Mouse (Mus musculus): Measurements from ENCODE around the gene Zfp592. TPM values are rescaled to one million over a fixed set of nuclear protein-coding genes. Genes with fewer than 3 reads are reported as not detected.

Zfp592 gene
- polyA plus RNA-seq, 1 experiment from 2014 or later, result 8.9 TPM

DNA sequence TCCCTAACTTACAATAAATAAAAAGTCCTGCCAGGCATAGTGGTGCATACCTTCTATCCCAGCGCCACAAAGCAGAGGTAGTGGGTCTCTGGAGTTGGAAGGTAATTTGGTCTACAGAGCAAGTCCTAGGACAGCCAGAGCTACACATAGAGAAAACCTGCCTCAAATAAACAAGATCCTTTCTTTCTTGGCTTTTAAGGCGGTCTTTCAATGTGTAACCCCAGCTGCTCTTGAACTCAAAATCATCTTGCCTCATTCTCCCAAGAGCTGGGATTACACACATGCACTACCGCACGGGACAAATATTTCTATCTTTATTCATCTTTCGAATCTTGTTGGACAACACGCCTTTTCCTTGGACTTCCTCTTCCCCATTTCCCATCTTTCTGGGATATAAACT is 1.4 kb upstream of the Zfp592 start:
- Histone ChIP-seq H3K4me2 (ENCODE audit: low read depth, low read length) (peak overlapping the region; percentile 85), H3K4me3 (ENCODE audit: low read depth, low read length) (peak overlapping the region; percentile 74), H3K36me3 (ENCODE audit: control insufficient read depth, insufficient read depth, low read length) (no peaks in the 10 kb centered on the region), H3K27me3 (ENCODE audit: control insufficient read depth, insufficient read depth, low read length) (no peaks in the 10 kb centered on the region), H3K27ac (ENCODE audit: low read depth, low read length) (peak overlapping the region; percentile 94; the same call in 1 of the 2 replicates), H3K9me3 (ENCODE audit: control insufficient read depth, low read length) (no peaks in the 10 kb centered on the region), H3K4me1 (ENCODE audit: control insufficient read depth, insufficient read depth, low read length) (peaks cover 30% of the 10 kb centered on the region), H3K9ac (replicated peaks; ENCODE audit: low read depth, low read length) (peak overlapping the region; percentile 97; the same call in 1 of the 2 replicates)
- no peak for ATAC-seq (ENCODE audit: low read depth)
- 83% methylated on average over 6 of the region's 6 CpGs for whole genome bisulfite sequencing

DNA sequence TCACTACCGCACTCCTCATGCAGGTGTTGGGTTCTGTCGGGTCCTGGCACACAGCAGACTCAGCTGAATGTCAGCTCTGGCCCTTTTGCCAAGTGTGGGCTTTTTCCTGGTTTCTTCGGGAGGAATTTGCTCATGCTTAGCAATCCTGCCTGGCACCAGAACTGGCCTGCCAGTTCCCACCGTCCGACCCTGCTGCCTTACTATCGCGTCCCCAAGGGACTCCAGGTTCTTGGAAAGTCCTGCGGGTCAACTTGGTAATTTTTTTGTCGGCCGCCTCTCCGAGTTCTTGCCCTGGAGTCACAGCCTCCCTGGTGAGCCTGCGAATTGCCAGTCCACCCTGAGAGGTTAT is 876 bp upstream of the Zfp592 start:
- 3% methylated on average over 12 of the region's 12 CpGs for WGBS

DNA sequence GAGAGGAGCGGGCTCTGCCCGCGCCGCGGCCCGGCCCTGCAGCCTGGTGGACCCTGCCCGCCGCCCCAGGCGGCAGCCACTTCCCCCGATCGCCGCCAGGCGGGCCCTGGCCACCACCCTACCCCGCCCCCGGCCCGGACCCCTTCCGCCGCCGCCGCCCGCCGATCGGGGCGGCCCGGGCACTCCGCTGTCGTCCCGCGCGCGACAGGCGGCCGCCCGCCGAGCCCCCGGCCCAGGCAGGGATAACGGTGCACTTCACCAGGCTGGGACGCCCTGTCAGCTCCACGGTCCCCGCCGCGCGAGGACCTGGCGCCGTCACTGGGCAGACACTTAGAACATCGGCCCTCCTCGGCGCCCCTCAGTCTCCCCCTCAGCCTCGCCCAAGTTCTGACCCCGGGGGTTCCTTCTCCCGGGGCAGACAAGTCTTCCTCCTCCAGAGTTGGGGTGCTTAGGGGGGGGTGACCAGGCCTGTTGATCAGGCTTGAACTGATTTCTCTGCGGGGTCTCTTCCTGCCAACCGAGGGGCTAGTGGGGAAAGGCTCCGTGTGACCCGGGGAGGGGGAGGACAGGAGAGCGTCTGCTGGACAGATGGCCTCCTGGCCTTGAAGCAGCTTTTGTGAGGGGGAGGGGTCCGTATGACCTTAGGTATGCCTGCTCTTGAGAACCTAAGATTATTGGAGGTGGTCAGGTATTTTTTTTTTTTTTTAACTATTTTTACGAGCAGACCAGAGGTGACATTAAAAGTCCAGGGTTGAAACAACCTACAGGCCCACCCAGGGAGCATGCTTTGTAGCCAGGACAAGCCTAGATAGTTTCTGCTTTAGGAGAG is 567 bp downstream of the Zfp592 start:
- under 1% methylated on average over 40 of the region's 58 CpGs for WGBS
- Histone ChIP-seq H3K4me2 (ENCODE audit: low read depth, low read length) (peak overlapping the region; percentile 71), H3K27ac (ENCODE audit: low read depth, low read length) (peak overlapping the region; percentile 94), H3K9me3 (ENCODE audit: control insufficient read depth, low read length) (no peaks in the 10 kb centered on the region), H3K9ac (replicated peaks; ENCODE audit: low read depth, low read length) (peak overlapping the region; percentile 97), H3K27me3 (ENCODE audit: control insufficient read depth, insufficient read depth, low read length) (no peaks in the 10 kb centered on the region), H3K36me3 (ENCODE audit: control insufficient read depth, insufficient read depth, low read length) (no peaks in the 10 kb centered on the region), H3K4me3 (ENCODE audit: low read depth, low read length) (peak overlapping the region; percentile 74), H3K4me1 (ENCODE audit: control insufficient read depth, insufficient read depth, low read length) (peaks cover 30% of the 10 kb centered on the region)
- ATAC-seq (ENCODE audit: low read depth), result peak; percentile 86

More for the DNA sequence above, 876 bp upstream of the Zfp592 start:
- Histone ChIP-seq H3K4me1 (ENCODE audit: control insufficient read depth, insufficient read depth, low read length) (peaks cover 30% of the 10 kb centered on the region), H3K9me3 (ENCODE audit: control insufficient read depth, low read length) (no peaks in the 10 kb centered on the region), H3K27me3 (ENCODE audit: control insufficient read depth, insufficient read depth, low read length) (no peaks in the 10 kb centered on the region), H3K4me2 (ENCODE audit: low read depth, low read length) (peak overlapping the region; percentile 85), H3K9ac (replicated peaks; ENCODE audit: low read depth, low read length) (peak overlapping the region; percentile 97), H3K36me3 (ENCODE audit: control insufficient read depth, insufficient read depth, low read length) (no peaks in the 10 kb centered on the region), H3K27ac (ENCODE audit: low read depth, low read length) (peak overlapping the region; percentile 94), H3K4me3 (ENCODE audit: low read depth, low read length) (peak overlapping the region; percentile 74)
- peak; percentile 0; the same call in 1 of the 2 replicates for ATAC-seq (ENCODE audit: low read depth)

DNA sequence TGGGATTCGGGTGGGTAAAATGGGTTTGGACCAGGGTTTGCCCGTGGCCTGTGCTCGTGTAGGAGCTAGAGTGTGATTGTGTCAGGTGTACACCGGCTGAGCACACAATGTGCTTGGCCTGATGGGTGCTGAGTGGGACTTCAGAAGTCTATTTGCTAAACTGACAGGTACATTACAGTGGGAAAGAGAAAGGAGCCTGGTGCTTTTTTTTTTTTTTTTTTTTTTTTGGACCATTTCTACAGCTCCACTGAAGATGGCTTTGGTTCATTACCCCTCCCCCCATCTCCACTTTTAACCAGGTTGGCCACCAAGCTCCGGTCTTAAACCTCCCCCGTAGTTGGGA is 1.2 kb downstream of the Zfp592 start:
- 29% methylated on average over 6 of the region's 6 CpGs for WGBS
- H3K4me2 ChIP-seq (ENCODE audit: low read depth, low read length), result peak overlapping the region; percentile 71
- H3K4me1 ChIP-seq (ENCODE audit: control insufficient read depth, insufficient read depth, low read length), result peaks cover 30% of the 10 kb centered on the region
- no peaks in the 10 kb centered on the region for H3K27me3 ChIP-seq (ENCODE audit: control insufficient read depth, insufficient read depth, low read length)
- no peaks in the 10 kb centered on the region for H3K36me3 ChIP-seq (ENCODE audit: control insufficient read depth, insufficient read depth, low read length)
- H3K4me3 ChIP-seq (ENCODE audit: low read depth, low read length), result peak overlapping the region; percentile 74
- peak overlapping the region; percentile 97 for H3K9ac ChIP-seq (replicated peaks; ENCODE audit: low read depth, low read length)
- H3K27ac ChIP-seq (ENCODE audit: low read depth, low read length), result no peak overlapping the region
- H3K9me3 ChIP-seq (ENCODE audit: control insufficient read depth, low read length), result no peaks in the 10 kb centered on the region
- ATAC-seq (ENCODE audit: low read depth), result no peak

DNA sequence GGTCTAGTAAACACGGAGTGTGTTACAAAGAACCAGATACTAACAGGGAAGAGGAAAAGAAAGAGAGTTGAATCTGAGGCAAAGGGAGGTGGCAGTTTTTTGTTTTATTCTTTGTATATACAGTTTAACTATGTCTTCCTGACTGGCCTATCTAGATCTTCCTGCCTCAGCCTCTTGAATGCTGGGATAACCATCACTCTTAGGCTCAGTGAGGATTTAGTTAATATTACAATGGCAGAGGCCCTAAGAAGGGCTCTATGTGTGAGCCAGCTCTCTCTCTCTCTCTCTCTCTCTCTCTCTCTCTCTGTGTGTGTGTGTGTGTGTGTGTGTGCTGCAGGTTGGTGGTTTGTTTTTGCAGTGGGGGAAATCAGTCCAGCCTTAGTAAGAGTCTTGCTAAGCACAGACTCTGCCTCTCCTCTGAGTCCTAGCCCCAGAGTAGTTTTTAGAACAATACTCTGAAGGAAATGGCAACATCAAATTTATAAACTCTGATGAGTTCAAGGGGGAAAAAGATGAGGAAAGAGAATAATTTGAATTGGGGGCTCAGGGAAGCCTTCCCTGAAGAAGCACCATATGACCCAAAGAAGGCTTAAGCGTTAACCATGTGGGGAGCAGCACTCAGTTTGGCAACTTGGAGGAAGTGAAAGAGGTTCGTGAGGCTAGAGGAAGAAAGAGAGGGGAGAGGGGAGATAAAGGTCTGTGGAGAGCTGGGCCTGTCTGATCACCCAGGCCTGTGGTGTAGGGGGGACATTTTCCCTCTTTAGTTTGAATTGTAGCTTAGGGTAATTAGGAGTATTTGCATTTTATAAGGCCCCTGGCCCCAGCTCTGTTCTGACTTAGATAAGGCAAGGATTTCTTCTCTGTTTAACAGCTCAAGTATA is 2.0 kb downstream of the Zfp592 start:
- 46% methylated on average over 3 of the region's 3 CpGs for WGBS
- Histone ChIP-seq H3K9me3 (ENCODE audit: control insufficient read depth, low read length) (no peaks in the 10 kb centered on the region), H3K4me3 (ENCODE audit: low read depth, low read length) (no peak overlapping the region), H3K9ac (replicated peaks; ENCODE audit: low read depth, low read length) (no peak overlapping the region), H3K4me1 (ENCODE audit: control insufficient read depth, insufficient read depth, low read length) (peaks cover 30% of the 10 kb centered on the region), H3K27me3 (ENCODE audit: control insufficient read depth, insufficient read depth, low read length) (no peaks in the 10 kb centered on the region), H3K27ac (ENCODE audit: low read depth, low read length) (no peak overlapping the region), H3K4me2 (ENCODE audit: low read depth, low read length) (peak overlapping the region; percentile 71; the same call in 1 of the 2 replicates), H3K36me3 (ENCODE audit: control insufficient read depth, insufficient read depth, low read length) (no peaks in the 10 kb centered on the region)
- no peak for ATAC-seq (ENCODE audit: low read depth)

DNA sequence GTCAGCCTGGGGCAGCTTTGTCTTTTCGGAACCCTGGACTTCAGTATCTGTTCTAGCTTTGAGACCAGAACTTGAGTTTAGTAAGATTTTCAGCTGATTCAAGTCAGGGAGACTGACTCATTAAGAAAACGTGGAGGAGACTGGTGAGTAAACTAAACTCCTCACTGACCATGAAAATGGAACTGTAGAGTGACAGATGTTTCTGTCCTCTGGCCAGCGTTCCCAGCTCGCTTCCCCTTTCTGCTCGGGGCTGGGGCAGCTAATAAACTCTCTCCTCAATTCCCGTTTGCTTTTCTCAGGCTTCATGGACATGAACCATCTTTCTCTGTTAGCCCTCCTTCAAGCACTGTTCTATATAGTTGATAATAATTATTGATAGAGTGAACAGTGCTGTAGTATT is 4.3 kb downstream of the Zfp592 start:
- Histone ChIP-seq H3K36me3 (ENCODE audit: control insufficient read depth, insufficient read depth, low read length) (no peaks in the 10 kb centered on the region), H3K4me3 (ENCODE audit: low read depth, low read length) (no peak overlapping the region), H3K9ac (replicated peaks; ENCODE audit: low read depth, low read length) (no peak overlapping the region), H3K27ac (ENCODE audit: low read depth, low read length) (no peak overlapping the region), H3K4me2 (ENCODE audit: low read depth, low read length) (no peak overlapping the region), H3K9me3 (ENCODE audit: control insufficient read depth, low read length) (no peaks in the 10 kb centered on the region), H3K27me3 (ENCODE audit: control insufficient read depth, insufficient read depth, low read length) (no peaks in the 10 kb centered on the region), H3K4me1 (ENCODE audit: control insufficient read depth, insufficient read depth, low read length) (peaks cover 20% of the 10 kb centered on the region)
- 62% methylated on average over 6 of the region's 6 CpGs for WGBS
- no peak for ATAC-seq (ENCODE audit: low read depth)

DNA sequence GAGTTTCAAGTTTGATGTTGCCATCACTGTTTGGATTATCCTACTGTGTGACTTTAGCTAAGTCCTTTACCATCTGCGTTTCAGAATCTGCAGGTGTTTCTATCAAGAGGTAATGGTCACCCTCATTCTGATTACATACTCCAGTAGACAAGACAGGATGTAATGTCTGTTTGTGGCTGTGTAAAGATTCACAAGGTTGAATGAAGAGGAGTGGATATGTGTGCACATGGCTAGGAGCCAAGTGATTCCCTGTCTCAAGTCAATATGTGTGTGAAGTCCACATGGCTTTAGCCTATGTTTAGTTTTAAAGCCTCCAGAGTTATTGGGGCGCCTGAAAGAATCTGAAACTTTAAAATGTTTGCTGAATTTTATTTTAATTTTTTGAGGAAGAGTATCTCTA is 6.1 kb downstream of the Zfp592 start:
- Histone ChIP-seq H3K4me3 (ENCODE audit: low read depth, low read length) (no peak overlapping the region), H3K4me1 (ENCODE audit: control insufficient read depth, insufficient read depth, low read length) (peaks cover 16% of the 10 kb centered on the region), H3K9me3 (ENCODE audit: control insufficient read depth, low read length) (no peaks in the 10 kb centered on the region), H3K27me3 (ENCODE audit: control insufficient read depth, insufficient read depth, low read length) (no peaks in the 10 kb centered on the region), H3K4me2 (ENCODE audit: low read depth, low read length) (no peak overlapping the region), H3K9ac (replicated peaks; ENCODE audit: low read depth, low read length) (no peak overlapping the region), H3K27ac (ENCODE audit: low read depth, low read length) (no peak overlapping the region), H3K36me3 (ENCODE audit: control insufficient read depth, insufficient read depth, low read length) (no peaks in the 10 kb centered on the region)
- 92% methylated on average over 2 of the region's 2 CpGs for WGBS
- ATAC-seq (ENCODE audit: low read depth), result no peak

DNA sequence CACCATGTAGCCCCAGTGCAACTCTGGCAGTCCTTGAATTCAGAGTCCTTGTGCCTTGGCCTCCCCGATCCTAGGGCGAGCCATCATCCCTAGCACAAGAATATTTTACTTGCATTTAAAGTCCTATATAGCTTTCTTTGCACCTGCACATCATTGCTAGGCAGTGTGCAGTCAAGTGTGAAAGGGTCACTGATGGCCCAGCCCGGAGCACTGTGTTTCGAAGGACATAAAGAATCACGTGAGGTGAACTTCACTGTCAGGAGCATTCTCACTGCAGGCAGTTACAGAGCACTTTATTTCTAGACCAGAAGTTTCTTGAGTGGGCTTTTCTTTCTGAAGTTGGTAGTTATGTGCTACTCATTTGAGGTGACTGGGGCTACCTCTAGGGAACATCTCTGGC is 8.4 kb downstream of the Zfp592 start:
- Histone ChIP-seq H3K27ac (ENCODE audit: low read depth, low read length) (no peak overlapping the region), H3K36me3 (ENCODE audit: control insufficient read depth, insufficient read depth, low read length) (no peaks in the 10 kb centered on the region), H3K4me2 (ENCODE audit: low read depth, low read length) (no peak overlapping the region), H3K9ac (replicated peaks; ENCODE audit: low read depth, low read length) (no peak overlapping the region), H3K4me3 (ENCODE audit: low read depth, low read length) (no peak overlapping the region), H3K27me3 (ENCODE audit: control insufficient read depth, insufficient read depth, low read length) (no peaks in the 10 kb centered on the region), H3K9me3 (ENCODE audit: control insufficient read depth, low read length) (no peaks in the 10 kb centered on the region), H3K4me1 (ENCODE audit: control insufficient read depth, insufficient read depth, low read length) (no peaks in the 10 kb centered on the region; the same call in 1 of the 2 replicates)
- ATAC-seq (ENCODE audit: low read depth), result no peak
- 29% methylated on average over 5 of the region's 5 CpGs for WGBS

DNA sequence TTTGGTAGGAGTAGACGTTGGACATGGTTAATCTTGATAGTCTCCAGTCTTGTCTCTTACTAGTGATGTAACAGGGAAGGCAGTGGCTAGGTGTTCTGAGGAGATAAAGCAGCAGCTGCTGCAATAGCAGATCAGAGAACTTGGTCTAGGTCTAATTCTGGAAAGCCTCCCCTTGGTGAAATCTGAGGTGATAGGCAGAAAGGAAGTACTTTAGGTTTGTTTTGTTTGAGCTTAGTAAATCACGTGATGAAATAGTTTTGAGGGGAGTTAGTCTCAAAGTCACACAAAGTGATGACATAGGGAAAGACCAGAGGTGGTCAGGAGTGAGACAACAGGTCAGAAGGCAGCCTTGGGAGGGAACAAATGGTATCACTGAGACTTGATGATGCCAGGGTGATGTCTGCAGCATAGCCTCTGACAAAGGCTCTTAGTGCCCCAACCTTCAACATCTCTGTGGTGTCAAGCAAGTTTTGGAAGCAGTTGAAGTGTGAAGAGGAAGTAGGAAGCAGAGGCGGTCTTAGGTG is 11.1 kb downstream of the Zfp592 start:
- Histone ChIP-seq H3K9me3 (ENCODE audit: control insufficient read depth, low read length) (no peaks in the 10 kb centered on the region), H3K36me3 (ENCODE audit: control insufficient read depth, insufficient read depth, low read length) (peaks cover 3% of the 10 kb centered on the region; the same call in 1 of the 2 replicates), H3K4me3 (ENCODE audit: low read depth, low read length) (no peak overlapping the region), H3K27me3 (ENCODE audit: control insufficient read depth, insufficient read depth, low read length) (no peaks in the 10 kb centered on the region), H3K4me2 (ENCODE audit: low read depth, low read length) (no peak overlapping the region), H3K4me1 (ENCODE audit: control insufficient read depth, insufficient read depth, low read length) (no peaks in the 10 kb centered on the region), H3K27ac (ENCODE audit: low read depth, low read length) (no peak overlapping the region), H3K9ac (replicated peaks; ENCODE audit: low read depth, low read length) (no peak overlapping the region)
- WGBS, result 81% methylated on average over 3 of the region's 3 CpGs
- no peak for ATAC-seq (ENCODE audit: low read depth)
